Mouse (Mus musculus) megakaryocyte, embryonic 14.5 days (primary cell): Measurements from ENCODE around the gene Dnah17.

Source experiments
- FLI1 ChIP-seq: IDR thresholded peaks from 2 replicates; pipeline ENCODE4 v1.6.1; 2012; ENCODE audit warnings: low read length, inconsistent platforms, mixed read lengths
- GATA1 ChIP-seq: IDR thresholded peaks from 3 replicates; pipeline ENCODE4 v1.6.1; 2012; ENCODE audit warnings: mixed read lengths, low read length, inconsistent platforms, borderline replicate concordance

- TF ChIP-seq GATA1 (no peak), FLI1 (no peak)
These were observed 142.5 kb downstream of the Dnah17 start for GRCm38 (mm10) chr11:117987968-117988367.
